Mouse (Mus musculus): Measurements from ENCODE around the gene Tmem140. TPM values are rescaled to one million over a fixed set of nuclear protein-coding genes. Genes with fewer than 3 reads are reported as not detected.

Tmem140 gene
- polyA plus RNA-seq, 1 experiment from 2014 or later: 1.7 TPM

GRCm38 (mm10) chr6:34869225-34869915, 6.4 kb downstream of the Tmem140 start:
- H3K4me3 ChIP-seq: no peak overlapping the region
- DNase-seq (ENCODE audit: extremely low spot score, low spot score): no peak
- peak overlapping the region; percentile 69 for H3K27ac ChIP-seq
- peaks cover 23% of the 10 kb centered on the region for H3K4me1 ChIP-seq
- no peaks in the 10 kb centered on the region for H3K9me3 ChIP-seq
- WGBS: 86% methylated on average over 13 of the region's 13 CpGs
- no peaks in the 10 kb centered on the region for H3K27me3 ChIP-seq (ENCODE audit: poor library complexity, severe bottlenecking)
- H3K36me3 ChIP-seq (replicated peaks): peaks cover 17% of the 10 kb centered on the region

GRCm38 (mm10) chr6:34870136-34870535, 7.2 kb downstream of the Tmem140 start:
- WGBS: 85% methylated on average over 5 of the region's 5 CpGs

GRCm38 (mm10) chr6:34870724-34871123, 7.8 kb downstream of the Tmem140 start:
- WGBS: 86% methylated on average over 5 of the region's 5 CpGs
- Histone ChIP-seq H3K4me1 (peaks cover 28% of the 10 kb centered on the region), H3K36me3 (replicated peaks) (peaks cover 30% of the 10 kb centered on the region), H3K4me3 (no peak overlapping the region), H3K27me3 (ENCODE audit: poor library complexity, severe bottlenecking) (no peaks in the 10 kb centered on the region), H3K27ac (no peak overlapping the region), H3K9me3 (no peaks in the 10 kb centered on the region)
- DNase-seq (ENCODE audit: extremely low spot score, low spot score): no peak

More at GRCm38 (mm10) chr6:34870136-34870535, 7.2 kb downstream of the Tmem140 start:
- no peak for DNase-seq (ENCODE audit: extremely low spot score, low spot score)
- no peaks in the 10 kb centered on the region for H3K9me3 ChIP-seq
- no peaks in the 10 kb centered on the region for H3K27me3 ChIP-seq (ENCODE audit: poor library complexity, severe bottlenecking)
- H3K4me3 ChIP-seq: no peak overlapping the region
- H3K4me1 ChIP-seq: peaks cover 27% of the 10 kb centered on the region
- peaks cover 24% of the 10 kb centered on the region for H3K36me3 ChIP-seq (replicated peaks)
- peak overlapping the region; percentile 69 for H3K27ac ChIP-seq

- peaks cover 32% of the 10 kb centered on the region for H3K4me1 ChIP-seq
- no peak overlapping the region for H3K4me3 ChIP-seq
- no peaks in the 10 kb centered on the region for H3K9me3 ChIP-seq
- no peaks in the 10 kb centered on the region for H3K27me3 ChIP-seq (ENCODE audit: poor library complexity, severe bottlenecking)
- H3K36me3 ChIP-seq (replicated peaks): peaks cover 38% of the 10 kb centered on the region
- DNase-seq (ENCODE audit: extremely low spot score, low spot score): no peak
- WGBS: 96% methylated on average over 7 of the region's 7 CpGs
- no peak overlapping the region for H3K27ac ChIP-seq
These were observed 9.0 kb downstream of the Tmem140 start for GRCm38 (mm10) chr6:34871929-34872328.

GRCm38 (mm10) chr6:34872871-34873270, 9.9 kb downstream of the Tmem140 start:
- peak; percentile 8 for DNase-seq (ENCODE audit: extremely low spot score, low spot score)
- 91% methylated on average over 10 of the region's 10 CpGs for WGBS
- H3K27me3 ChIP-seq (ENCODE audit: poor library complexity, severe bottlenecking): no peaks in the 10 kb centered on the region
- H3K36me3 ChIP-seq (replicated peaks): peaks cover 38% of the 10 kb centered on the region
- peak overlapping the region; percentile 31; the same call in 1 of the 2 replicates for H3K27ac ChIP-seq
- no peaks in the 10 kb centered on the region for H3K9me3 ChIP-seq
- H3K4me1 ChIP-seq: peaks cover 33% of the 10 kb centered on the region
- no peak overlapping the region for H3K4me3 ChIP-seq

- H3K27ac ChIP-seq: peak overlapping the region; percentile 65
- H3K36me3 ChIP-seq (replicated peaks): peaks cover 42% of the 10 kb centered on the region
- peaks cover 42% of the 10 kb centered on the region for H3K4me1 ChIP-seq
- no peaks in the 10 kb centered on the region for H3K27me3 ChIP-seq (ENCODE audit: poor library complexity, severe bottlenecking)
- no peaks in the 10 kb centered on the region for H3K9me3 ChIP-seq
- no peak overlapping the region for H3K4me3 ChIP-seq
- DNase-seq (ENCODE audit: extremely low spot score, low spot score): no peak
- 74% methylated on average over 21 of the region's 21 CpGs for WGBS
These were observed 11.4 kb downstream of the Tmem140 start for GRCm38 (mm10) chr6:34874101-34874921.

- WGBS: 89% methylated on average over 15 of the region's 15 CpGs
- Histone ChIP-seq H3K4me1 (peaks cover 42% of the 10 kb centered on the region), H3K9me3 (no peaks in the 10 kb centered on the region), H3K36me3 (replicated peaks) (peaks cover 51% of the 10 kb centered on the region), H3K27ac (peak overlapping the region; percentile 65), H3K4me3 (no peak overlapping the region), H3K27me3 (ENCODE audit: poor library complexity, severe bottlenecking) (no peaks in the 10 kb centered on the region)
- DNase-seq (ENCODE audit: extremely low spot score, low spot score): no peak
These were observed 12.4 kb downstream of the Tmem140 start for GRCm38 (mm10) chr6:34875268-34875761.

- Histone ChIP-seq H3K4me3 (peak overlapping the region; percentile 72; the same call in 1 of the 2 replicates), H3K27me3 (ENCODE audit: poor library complexity, severe bottlenecking) (no peaks in the 10 kb centered on the region), H3K9me3 (no peaks in the 10 kb centered on the region), H3K27ac (peak overlapping the region; percentile 93), H3K4me1 (peaks cover 40% of the 10 kb centered on the region), H3K36me3 (replicated peaks) (peaks cover 59% of the 10 kb centered on the region)
- WGBS: 63% methylated on average over 12 of the region's 12 CpGs
- no peak for DNase-seq (ENCODE audit: extremely low spot score, low spot score)
These were observed 13.3 kb downstream of the Tmem140 start for GRCm38 (mm10) chr6:34875966-34876834.

- 71% methylated on average over 2 of the region's 2 CpGs for whole genome bisulfite sequencing
- peaks cover 65% of the 10 kb centered on the region for H3K36me3 ChIP-seq (replicated peaks)
- no peaks in the 10 kb centered on the region for H3K9me3 ChIP-seq
- no peaks in the 10 kb centered on the region for H3K27me3 ChIP-seq (ENCODE audit: poor library complexity, severe bottlenecking)
- H3K4me1 ChIP-seq: peaks cover 39% of the 10 kb centered on the region
- peak overlapping the region; percentile 72 for H3K4me3 ChIP-seq
- peak overlapping the region; percentile 93 for H3K27ac ChIP-seq
- no peak for DNase-seq (ENCODE audit: extremely low spot score, low spot score)
These were observed 13.8 kb downstream of the Tmem140 start for GRCm38 (mm10) chr6:34876835-34877156.

- 1% methylated on average over 56 of the region's 56 CpGs for WGBS
- no peaks in the 10 kb centered on the region for H3K27me3 ChIP-seq (ENCODE audit: poor library complexity, severe bottlenecking)
- peak within 1 kb of the TSS; percentile 93 for H3K27ac ChIP-seq
- H3K4me3 ChIP-seq: peak within 1 kb of the TSS; percentile 72
- peaks cover 39% of the 10 kb centered on the region for H3K4me1 ChIP-seq
- peaks cover 71% of the 10 kb centered on the region for H3K36me3 ChIP-seq (replicated peaks)
- DNase-seq (ENCODE audit: extremely low spot score, low spot score): peak; percentile 88
- H3K9me3 ChIP-seq: no peaks in the 10 kb centered on the region
These were observed 14.8 kb downstream of the Tmem140 start, which contains the start of gene Cyren for GRCm38 (mm10) chr6:34877509-34878321. Gene Cyren, minus strand, starts transcription at chr6:34878060.

GRCm38 (mm10) chr6:34879101-34879740, 16.3 kb downstream of the Tmem140 start:
- peaks cover 38% of the 10 kb centered on the region for H3K4me1 ChIP-seq
- no peak for DNase-seq (ENCODE audit: extremely low spot score, low spot score)
- H3K27me3 ChIP-seq (ENCODE audit: poor library complexity, severe bottlenecking): no peaks in the 10 kb centered on the region
- H3K9me3 ChIP-seq: no peaks in the 10 kb centered on the region
- H3K4me3 ChIP-seq: no peak overlapping the region
- H3K27ac ChIP-seq: no peak overlapping the region
- WGBS: 91% methylated on average over 16 of the region's 16 CpGs
- peaks cover 71% of the 10 kb centered on the region for H3K36me3 ChIP-seq (replicated peaks)

All from forebrain, embryonic 10.5 days (tissue).